Mouse (Mus musculus) thymus, adult 18-20 months (tissue): ENCODE results near the gene Ppia.
"Not testable (repeated sequence)": the region's sequence is repeated elsewhere in the genome, so short reads cannot be mapped to it uniquely, and the experiment has no call there.

Experiments used
- DNase-seq, 2 experiments: peaks; one replicate each; pipeline ENCODE4 v3.0.0; 2022; ENCODE audit warnings: mixed read lengths in 2 of 2

Gene Ppia

DNA sequence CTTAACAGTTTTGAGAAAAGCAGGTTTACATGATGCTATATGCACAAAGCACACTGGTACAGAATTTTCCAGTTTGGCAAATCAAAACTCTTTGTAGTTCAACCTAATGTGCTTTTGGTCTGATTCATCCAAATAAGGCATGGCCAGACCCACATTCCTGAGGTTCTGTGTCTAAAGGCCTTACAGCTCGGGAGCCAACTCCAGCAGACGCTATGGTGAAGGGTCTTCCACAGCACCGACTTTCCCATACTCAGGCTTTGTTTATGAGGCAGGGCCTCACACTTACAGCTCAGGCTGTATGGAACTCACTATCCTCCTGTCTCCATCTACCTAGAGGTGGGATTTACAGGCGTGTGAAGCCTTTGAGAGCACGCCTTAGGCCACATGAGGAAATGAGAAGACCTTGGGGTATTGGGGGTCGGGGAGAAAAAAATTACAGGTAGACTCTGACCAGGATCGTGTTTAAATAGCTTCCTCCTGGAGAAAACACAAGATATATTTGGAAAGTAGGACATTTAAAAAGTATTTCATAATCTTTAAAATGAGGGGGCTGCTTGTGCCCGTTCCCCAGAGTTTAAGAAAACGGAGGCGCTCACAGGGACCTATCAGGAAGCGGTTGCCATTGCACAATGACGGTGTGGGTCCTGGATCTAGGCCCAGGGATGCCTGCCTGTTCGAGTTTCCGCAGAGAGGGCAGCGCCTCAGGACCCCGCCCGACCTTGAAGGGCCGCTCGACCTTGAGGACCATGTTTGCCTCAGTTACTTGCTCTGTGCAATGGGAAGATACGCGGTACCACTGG, at the start of gene Ppia:
Gene Ppia (plus strand): TSS at position 693 of the 800 bp plus-strand sequence.
- DNase-seq = no peak

DNA sequence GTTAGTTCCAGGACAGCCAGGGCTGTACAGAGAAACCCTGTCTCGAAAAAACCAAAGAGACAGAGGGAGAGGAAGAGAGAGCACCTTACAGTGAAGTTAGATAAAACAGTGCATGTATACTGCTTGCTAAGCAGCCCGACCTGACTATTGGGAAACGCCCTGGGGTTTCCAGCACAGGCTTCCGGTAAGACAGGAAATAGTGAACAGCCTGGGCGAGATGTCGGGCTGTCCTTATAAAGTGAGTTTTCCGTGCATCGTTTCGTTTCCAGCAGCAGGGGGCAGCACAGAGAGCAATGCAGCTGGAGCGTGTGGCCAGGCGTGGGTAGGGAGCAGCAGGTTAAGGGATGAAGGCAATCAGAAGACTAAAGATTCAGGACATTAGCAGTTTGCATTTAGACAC, 49.4 kb upstream of the Ppia start:
- peak; percentile 52 to 73 for DNase-seq

DNA sequence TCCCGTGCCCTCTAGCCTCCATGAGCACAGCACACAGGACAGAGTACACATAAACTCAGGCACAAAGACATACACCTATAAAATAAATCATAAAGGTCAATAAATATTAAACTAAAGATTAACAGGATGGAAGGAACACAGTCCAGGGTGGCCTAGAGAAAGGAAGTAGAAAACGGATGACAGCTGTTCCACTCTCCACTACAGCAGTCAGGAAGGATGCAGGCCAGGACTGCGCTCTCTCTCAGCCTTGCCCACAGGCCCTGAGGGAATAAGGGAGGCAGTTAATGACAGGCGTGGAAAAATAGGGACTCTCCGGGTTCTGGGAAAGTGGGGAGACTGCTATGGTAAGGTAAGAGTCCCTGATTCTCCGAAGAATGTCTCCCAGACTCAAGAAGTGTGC, 48.8 kb upstream of the Ppia start:
- no peak for DNase-seq

DNA sequence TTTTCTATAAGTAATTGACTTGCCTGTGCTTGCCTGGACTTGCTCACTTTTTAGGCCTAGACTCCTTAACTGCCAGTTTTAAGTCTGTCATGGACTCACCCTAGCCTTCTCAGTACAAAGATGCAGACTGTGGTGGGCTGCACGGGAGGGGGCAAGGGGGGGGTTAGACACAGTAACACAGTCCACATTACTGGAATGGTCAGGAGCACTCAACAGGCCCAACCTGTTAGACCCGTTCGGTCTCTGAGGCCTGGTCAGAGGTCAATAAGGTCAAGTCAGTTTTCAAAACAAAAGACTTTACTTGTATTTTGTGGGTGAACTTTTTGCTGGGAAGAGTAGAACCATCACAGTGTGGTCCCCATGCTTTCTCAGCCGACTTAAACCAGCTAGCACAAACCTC, 48.1 kb upstream of the Ppia start:
- no peak for DNase-seq

DNA sequence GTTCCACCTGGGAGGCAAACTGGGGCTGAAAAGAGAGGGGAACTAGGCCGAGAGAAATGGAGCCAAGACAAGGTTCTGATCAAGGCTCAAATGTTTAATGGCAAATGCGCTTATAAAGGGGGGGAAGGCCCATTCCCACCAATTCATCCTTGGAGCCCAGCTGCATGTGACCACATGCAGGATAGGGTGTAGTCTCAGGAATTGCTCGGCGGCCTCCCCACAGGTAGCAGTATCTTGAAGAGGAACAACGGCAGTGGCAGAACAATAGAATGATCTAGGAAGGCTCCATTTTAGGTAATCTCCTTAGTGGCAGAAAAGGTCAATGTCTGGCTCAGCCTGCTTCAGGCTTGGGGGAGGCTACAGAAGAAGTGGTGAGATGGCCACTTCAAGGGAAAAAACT, 47.3 kb upstream of the Ppia start:
- DNase-seq = not testable (repeated sequence)

DNA sequence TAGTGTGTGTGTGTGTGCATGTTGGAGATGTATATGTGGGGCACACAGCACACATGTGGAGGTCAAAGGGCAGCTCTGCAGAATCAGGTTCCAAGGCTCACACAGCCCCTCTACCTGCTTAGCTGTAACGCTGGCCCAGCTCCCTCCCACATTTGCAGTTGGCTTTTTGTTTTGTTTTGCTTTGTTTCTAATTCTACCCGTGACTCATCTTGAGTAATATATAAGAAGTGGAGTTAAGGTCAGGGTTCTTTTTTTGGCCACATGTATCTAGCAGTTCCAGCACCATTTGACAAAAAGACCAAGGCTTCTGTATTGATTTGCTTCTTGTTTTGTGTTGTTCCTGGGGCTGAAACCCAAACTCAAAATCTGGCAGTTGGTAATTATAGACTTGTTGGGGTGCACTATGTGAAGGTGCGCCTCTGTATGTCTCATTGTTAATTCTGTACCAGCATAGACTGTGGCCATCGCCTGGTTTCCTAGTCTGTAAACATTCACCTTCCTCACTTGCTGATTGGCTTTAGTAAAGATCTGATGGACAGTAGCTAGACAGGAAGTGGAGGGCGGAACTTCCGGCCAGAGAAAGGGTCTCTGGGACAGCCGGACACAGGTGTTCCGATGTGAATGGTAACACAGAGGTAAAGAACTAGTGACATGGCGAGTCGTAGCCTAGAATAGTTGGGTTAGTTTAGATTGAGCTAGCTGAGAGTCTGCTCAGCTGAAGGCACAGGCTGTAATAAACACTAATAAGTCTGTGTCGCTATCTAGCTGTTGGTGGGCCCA, 43.7 kb upstream of the Ppia start:
- no peak for DNase-seq

DNA sequence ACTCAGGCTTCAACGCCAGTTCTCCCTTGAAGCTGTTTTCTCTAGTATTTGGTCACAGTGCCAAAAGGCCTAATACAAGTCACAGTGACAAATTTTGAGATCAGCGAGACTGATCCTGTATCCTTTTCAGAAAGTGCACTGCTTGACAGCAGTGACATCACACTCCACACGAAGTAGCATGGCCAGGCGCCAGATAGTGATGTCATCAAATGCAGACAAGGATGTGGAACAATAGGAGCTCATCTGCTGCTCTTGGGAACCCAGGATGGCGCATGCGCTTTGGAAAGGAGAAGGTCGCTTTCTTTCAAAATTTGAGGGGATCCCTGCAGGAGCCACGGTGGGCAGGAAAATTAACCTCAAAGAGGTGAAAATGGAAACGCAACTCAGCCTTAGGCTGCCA, 42.5 kb upstream of the Ppia start:
- no peak for DNase-seq

DNA sequence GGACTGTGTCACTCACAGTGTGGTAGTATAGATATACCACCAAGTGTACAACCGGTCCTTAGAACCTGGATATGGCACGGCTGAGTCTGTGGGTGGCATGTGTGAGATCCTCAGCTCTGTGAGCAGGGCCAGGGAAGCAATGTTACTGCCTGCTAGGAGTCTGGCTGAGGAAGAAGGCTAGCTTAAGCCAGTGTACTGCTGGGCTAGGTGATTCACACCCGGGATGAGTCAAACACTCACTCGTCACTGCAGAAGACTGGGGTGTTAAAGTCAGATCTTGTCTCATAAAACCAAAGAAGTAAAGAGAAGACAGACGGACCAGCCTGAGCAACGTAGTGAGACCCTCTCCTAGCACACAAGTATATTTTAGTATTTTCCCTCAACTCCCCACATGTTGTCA, 34.3 kb upstream of the Ppia start:
- DNase-seq = no peak

DNA sequence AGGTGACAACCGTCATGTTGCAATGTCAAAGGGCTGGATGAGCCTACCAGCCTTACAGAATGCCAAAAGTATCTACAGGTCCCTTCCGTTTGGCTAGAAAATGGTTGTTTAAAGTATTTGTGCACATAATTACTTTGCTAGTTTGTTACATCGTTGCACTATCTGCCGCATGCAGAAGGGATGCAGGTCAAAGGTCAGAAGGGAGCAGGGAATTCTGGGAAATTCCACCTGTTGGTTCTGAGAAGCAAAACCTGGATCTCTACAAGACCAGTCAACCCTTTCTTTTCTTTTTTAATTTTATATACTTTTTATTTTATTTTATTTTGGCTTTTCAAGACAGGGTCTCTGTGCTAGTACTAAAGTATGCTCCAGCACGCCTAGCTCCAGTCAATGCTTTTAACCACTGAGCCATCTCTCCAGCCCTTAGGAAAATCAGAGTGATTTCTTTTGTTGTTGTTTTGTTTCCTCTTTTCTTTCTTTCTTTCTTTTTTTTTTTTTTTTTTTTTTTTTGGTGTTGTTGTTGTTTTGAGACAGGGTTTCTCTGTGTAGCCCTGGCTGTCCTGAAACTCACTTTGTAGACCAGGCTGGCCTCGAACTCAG, 27.0 kb upstream of the Ppia start:
- no peak for DNase-seq

DNA sequence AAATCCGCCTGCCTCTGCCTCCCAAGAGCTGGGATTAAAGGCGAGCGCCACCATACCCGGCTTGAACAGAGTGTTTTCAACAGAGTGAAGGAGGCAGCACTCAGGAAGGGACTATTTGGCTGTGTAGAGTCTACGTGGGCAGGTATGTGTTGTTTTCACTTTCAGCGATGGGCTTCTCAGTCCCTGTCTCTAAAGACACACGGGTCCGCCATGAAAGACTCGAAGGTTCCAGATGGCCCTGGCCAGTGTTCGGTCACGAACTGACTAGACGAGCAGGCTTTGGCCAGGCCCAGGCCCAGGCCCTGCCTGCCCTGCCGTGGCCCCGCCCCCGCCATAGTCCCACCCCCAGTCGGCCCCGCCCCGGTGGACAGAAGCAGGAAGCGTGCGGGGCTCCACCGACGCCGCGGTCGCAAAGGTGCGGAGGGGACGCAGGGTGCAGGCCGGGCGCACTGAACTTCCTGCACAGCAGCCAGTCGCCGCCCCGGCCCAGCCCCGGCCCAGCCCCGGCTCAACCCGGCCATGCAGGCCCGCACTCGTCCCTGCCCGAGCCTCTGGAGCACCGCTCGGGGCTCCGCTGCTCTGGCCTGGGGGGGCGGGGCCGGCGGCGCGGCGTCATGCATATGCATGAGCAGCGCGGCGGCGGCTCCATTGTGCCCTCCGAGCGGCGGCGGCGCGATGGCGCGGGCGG, 26.4 kb upstream of the Ppia start, which contains the start of gene Zmiz2:
Gene Zmiz2 (plus strand): TSS at position 349 of the 688 bp plus-strand sequence.
- DNase-seq = peak; percentile 82 to 84

DNA sequence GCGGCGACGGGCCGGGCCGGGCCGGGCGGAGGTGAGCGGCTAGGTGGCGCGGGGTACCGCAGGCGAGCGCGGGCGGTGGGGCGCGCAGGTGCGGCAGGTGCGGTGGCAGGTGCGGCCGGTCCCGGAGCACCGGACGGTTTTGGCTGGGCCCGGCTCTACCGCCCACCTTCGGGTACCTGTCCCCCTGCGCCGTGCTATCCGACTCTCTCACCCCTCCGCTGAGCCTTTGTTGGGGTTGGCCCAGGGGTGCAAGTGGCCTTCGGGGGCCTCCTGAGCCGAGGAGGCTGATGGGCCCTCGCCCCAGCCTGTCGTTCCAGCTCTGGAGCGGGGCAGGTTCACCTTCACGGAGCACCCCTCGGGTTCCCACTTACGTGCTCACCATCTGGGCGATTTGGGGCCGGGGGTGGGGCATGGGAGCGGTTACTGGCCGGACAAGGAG, 25.7 kb upstream of the Ppia start:
- peak in 1 of 2 experiments; percentile 42 for DNase-seq

DNA sequence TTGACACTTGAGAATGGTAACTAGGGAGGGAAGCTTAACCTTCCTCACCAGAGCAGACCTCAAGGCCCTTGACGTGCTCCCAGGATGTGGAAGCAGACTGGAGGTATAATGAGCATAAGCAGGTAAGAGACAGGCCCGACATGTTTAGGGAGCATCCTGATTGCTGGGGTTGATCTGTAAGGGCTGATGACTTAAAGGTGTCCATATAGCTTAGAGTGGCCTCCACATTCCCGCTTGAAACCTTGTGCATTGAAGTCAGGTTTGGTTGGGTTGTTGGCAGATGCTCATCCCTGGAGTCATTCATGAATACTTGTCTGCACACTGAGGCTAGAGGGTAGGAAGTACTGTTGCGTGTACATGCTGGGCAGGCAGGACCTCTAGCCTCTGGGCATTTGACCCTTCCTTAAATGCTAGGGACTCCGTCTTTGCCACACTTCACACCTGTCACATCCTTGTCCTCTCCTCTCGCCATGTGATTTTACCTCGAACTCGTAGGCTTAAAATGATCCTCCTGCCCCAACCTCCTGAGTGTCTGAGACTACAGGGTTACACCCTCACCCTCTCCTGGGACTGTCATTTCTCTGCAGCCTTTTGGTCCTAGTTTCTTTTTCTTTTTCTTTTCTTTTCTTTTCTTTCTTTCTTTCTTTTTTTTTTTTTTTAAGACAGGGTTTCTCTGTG, 24.7 kb upstream of the Ppia start:
- DNase-seq = no peak

DNA sequence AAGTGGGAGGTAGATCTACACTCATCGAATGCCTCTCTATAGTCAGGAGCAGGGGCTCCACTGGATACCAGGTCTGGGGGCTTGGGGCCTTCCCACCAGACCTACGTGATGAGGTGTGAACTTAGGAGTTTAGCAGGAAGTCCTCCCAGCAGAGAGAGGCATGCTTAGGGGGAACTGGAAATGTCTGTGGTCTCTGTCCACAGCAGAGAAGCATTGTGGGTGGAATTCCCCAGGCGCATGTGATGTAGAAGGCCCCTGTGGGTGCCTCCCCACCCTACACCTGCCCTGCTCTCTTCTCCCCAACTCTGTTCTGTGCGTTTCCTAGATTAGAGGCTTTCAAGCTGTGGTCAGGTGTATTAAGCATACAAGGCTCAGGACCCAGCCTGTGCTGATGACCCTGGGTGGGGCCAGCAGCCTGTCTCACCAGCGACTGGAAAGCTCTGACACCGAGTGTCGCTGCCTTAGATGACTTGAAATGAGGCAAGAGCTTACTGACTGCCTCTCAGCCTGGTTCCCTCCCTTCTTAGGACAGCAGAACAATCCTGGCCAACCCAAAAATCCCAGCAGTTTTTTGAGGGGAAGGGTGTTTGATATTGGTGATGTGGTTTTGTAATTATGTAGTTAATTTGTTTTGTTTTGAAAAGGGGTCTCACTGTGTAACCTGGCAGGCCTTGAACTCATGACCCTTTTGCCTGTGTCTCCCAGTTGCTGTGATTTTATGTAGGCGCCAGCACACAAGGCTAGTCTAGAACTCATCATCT, 23.5 kb upstream of the Ppia start:
- no peak for DNase-seq

DNA sequence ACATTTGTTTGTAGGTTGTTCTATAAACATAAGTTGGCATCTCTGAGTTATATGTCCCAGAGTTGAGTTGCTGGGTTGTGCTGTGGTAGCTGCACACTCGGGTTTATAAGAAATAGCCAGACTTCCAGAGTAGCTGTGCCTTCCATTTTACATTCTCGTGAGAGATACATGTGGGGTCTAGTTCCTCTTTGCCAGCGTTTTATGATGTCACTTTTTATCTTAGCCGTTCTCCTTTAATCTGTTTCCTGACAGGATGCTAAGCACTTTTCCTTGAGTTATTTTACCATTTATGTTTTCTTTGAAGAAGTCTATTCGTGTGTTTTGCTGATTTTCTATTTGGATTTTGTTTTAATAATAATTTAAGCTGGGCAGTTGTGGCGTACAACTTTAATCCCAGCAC, 22.4 kb upstream of the Ppia start:
- no peak for DNase-seq

DNA sequence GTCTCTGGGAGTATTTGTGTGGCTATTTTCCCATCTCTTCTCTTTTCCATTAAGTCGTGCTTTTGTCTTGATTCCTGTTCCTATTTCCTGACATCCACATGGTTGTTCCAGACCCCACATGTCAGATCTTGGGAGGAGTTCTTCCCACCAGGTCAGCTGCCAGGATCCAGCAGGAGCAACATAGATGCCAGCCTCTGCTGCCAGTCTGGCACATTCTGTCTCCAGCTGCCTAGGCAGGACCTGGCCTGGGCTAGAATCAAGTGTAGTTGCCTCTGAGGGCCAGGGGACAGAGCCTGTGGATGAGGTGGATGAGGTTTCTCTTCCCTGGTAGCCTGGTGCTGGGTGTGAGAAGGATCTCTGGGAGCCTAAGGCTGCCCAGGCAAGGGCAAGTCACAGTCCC, 21.4 kb upstream of the Ppia start:
- no peak for DNase-seq

DNA sequence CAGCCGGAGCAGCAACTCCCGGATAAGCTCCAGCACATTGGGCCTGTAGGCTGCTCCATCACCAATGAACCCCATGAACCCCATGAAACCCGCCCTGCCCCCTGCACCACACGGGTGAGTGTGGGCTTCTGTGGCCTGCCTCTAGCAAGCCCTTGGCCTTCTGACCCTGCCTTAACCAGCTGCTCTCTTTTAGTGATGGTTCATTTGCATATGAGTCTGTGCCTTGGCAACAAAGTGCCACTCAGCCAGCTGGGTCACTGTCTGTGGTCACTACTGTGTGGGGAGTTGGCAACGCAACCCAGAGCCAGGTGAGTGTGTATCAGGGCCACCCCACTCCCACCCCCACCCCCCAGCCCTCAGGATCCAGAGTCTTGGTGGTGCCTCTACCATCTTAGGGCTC, 19.7 kb upstream of the Ppia start:
- DNase-seq = no peak

DNA sequence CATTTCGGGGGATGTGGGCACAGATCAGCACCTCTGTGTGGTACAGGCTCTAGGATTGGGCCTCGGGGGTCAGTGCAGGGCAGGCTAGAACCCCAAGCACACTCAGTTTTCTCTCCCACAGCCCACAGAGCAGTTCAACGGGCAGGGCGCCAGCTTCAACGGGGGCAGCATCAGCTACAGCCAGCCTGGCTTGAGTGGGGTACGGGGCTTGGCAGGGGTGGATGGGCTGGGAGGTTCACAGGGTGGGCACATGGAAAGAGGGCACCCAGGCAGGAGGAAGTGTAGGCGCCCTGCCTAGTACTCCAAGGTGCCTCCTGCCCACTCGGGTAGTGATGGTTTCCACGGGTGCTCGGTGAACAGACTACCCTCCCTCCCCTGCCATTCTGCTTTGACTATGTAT, 17.1 kb upstream of the Ppia start:
- DNase-seq = no peak

DNA sequence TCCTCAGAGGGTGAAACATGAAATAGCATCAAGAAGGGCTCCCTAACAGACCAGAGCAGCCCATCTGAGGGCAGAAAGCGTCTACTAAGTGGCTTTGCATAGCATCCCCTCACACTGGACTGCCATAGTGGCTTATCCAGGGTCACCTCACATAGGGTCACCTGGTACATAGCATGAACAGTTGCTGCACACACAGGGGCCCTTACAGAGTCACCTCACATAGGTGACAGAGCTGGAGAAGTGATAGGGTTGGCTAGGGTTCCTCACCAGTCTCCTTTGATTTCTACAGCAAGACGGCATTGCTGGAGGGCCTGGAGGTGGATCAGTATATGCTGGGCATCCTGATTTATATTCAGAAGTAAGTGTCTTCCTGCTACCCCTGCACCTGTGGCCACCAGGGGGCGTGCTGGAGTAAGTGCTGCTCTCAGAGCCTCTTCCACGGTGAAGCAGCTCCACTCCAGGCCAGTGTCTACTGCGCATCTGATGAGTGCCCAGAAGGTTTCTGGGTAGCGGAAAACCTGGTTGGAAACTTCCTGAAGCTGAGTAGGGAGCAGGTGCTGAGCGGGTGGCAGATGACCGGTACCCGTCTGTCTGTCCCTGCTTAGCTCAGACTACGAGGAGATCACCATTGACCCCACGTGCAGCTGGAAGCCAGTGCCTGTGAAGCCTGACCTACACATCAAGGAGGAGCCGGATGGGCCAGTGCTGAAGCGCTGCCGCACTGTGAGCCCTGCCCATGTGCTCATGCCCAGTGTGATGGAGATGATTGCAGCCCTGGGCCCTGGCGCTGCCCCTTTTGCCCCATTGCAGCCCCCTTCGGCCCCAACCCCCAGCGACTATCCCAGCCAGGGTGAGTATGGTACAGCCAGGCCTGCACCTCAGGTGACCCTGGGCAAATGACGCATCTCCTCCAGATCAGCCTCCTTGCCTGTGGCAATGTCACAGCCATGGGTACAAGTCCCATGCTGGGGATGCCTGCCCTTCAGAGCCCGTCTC, 12.4 kb upstream of the Ppia start:
- DNase-seq = peak; percentile 62 to 70

DNA sequence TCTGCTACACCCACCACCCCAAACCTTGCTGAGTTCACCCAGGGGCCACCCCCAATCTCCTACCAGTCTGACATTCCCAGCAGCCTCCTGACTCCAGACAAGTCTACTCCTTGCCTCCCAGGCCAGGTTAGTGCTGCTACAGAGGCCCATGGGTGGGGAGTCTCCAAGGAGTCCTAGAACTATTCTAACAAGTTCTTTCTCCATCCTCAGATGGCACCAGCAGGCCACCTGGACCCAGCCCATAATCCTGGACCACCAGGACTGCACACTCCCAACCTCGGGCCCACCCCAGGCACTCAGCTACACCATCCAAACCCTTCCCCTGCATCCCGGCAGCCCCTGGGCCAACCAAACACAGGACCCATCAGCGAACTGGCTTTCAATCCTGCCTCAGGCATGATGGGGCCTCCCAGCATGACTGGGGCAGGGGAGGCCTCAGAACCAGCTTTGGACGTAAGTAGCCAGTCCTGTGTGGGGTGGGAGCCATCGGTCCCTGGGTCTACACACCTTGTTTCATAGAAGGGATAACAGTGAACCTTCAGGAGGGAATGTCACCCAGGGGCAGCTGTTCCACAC, 11.3 kb upstream of the Ppia start:
- no peak for DNase-seq
